Mouse (Mus musculus) ES-Bruce4 (cell line): ENCODE measurements around the gene Acvr1b.

Source experiments
- CTCF ChIP-seq: IDR thresholded peaks from one replicate; pipeline ENCODE4 v1.8.1; 2011; ENCODE audit warnings: low read depth, low read length
- EP300 ChIP-seq: IDR thresholded peaks from 2 replicates; pipeline ENCODE4 v1.6.1; 2011; ENCODE audit warnings: low read depth, low read length; ENCODE audit not compliant: insufficient read depth

- TF ChIP-seq CTCF (no peak), EP300 (no peak)
Measured at GRCm38 (mm10) chr15:101223596-101223995, 49.7 kb downstream of the Acvr1b start.
